Mouse (Mus musculus): ENCODE measurements around the gene Trdn.

The Trdn gene

DNA sequence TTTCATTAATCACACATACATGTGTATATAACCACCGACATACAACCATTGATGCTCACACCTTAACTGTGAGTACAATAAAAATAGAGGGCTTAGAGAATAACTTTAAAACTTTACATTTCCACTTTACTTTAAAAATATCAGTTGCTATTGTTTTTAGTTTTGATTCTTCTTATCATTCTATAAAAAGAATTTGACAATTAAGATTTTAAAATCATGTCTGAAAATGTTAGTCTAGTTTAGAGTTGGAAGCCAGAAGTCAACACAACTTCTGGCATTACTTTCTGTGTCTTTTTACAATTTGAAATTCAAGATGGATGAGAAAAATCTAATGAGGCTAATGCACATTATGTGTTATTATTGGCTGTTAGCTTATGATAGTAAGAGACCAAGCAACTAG is at the start of gene Trdn:
Trdn (plus strand) TSS at position 301 of the 400 bp plus-strand sequence.
- DNase-seq (ENCODE audit: low read depth, low spot score) = no peak

DNA sequence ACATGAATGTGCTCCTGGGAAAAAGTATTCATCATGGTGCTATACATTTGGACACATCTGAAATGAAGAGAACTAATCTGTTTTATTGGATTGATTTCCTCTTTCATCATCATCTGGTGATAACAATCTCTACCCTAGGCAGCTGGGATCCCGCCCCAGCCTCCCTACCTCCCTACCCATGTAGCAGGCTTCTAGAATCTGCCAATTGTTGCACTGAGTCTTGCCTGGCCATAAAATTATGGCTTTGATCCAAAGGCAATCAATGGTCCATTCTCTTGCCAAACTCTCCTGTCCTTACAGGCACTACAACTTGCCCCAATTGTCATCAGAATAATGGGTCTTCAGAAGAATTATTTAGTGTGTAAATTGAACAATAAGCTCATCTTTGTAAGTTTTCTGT is 19.6 kb upstream of the Trdn start:
- DNase-seq (ENCODE audit: low read depth, low spot score) = no peak

DNA sequence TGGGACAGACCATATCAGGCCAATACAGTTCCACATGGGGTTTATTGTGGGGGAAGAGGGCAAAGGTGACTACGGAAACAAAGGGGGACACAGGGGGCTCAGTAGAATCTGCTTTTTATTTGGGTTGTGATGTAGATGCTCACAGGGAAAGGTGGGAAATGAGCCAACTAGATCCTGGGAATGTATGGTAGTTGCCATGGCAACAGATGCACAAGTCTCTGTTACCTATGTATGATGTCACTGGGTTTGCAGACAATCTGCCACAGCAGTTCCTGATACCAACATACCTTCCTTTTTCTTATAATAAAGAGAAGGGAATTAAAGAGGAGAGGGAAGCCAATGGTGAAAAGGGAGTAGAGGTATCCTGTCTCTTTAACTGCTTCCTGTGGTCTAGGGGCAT is 14.8 kb upstream of the Trdn start:
- no peak for DNase-seq (ENCODE audit: low read depth, low spot score)

DNA sequence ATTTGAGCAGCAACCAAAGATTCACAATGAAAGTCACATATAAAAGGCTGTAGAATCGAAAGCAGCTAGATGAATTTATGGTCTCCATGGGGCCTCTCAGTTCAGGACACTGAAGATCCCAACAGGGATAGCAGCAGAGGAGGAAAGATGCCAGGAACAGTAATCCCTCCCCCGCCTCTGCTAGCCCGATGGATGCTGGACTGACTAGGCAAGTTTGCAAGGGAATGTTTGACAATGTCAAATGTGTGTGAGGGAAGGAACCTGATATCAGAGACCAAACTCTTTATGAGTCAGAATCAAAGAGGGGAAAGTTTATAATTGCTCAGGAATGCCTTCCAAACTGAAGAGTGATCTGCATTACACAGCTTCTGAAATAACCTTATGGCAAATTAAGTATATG is 7.2 kb upstream of the Trdn start:
- DNase-seq (ENCODE audit: low read depth, low spot score) = no peak

DNA sequence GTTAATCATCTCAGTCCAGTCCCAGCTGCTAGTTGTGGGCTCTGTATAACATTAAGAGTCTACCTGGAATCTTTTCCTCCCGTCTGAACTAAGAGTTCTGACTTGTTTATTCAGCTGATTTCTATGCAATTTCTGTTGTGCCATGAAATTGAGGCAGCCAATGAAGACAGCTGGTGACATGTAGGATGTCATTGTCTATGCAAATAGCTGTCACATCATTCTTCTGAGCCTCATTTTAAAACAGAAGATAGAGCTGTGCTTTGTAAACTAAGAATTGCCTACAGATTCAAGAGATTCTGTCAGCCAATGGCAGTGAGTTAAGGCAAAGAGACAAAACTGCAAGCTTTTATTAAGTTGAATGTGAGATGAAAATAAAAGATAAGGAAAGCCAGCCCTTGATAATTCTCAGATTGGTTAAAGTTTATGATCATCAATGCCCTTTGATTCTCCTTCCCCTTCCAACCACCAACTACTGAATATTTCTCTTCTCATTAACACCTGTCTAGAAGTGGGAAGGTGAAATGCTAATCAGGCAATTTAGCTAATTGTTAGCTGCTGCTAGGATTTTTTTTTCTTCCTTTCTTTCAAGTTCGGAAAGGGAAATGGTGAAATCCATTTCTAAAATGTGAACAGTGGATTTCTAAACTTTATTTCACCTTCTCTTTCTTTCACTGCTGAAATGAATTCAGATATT is 1.9 kb downstream of the Trdn start:
- no peak for DNase-seq (ENCODE audit: low read depth, low spot score)

DNA sequence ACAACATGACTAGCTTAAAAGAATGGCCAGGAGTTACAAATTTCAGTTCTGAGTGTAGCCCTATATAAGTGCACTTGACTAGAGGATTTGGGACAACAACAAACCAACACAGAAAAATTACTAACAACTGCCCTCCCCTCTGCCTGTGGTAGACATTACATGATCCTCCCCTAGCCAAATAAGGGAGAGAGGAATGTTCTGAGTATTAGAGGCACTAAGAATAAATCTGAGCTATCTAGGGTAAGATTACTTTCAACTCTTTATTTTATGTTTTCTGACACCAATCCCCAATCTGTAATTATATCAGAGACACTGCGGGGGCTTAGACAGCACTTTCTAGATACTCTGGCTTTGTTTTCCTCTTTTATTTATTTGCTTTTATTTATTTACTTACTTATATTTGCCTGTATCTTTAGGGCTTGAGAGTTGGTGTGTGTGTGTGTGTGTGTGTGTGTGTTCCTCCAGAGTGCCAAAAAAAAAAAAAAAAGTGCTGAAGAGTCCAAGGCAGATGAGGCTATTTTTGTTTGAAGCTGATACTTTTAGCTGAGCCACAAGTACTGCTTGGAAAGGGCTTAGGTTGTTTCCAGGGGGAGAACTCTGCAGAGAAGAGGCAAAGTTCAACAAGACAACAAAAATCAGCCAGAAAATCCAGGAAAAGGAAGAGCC is 2.7 kb downstream of the Trdn start:
- DNase-seq (ENCODE audit: low read depth, low spot score) = no peak

DNA sequence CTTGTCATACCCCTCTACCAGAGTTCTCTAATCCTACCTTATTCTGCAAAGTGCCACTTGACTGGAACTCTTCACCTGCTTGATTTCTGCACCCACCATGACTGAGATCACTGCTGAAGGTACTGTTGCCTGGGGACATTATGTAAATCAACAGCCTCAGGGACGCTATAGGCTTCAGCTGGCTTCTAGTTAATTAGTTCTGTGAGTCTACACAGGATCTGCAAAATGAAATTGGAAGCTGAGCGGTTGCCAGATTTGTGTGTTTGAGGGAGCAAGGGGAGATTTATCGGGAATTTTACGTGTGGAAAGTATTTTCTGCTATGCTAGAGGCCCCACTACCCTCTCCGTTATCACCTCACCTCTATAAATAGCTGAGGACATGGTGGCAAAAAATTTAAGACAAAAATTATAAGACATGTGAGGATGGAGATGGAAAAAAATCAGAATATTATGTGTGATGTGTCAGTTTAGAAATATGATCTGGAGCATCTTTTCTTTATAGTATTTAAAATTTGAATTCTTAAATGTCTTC is 3.3 kb downstream of the Trdn start:
- DNase-seq (ENCODE audit: low read depth, low spot score) = no peak

DNA sequence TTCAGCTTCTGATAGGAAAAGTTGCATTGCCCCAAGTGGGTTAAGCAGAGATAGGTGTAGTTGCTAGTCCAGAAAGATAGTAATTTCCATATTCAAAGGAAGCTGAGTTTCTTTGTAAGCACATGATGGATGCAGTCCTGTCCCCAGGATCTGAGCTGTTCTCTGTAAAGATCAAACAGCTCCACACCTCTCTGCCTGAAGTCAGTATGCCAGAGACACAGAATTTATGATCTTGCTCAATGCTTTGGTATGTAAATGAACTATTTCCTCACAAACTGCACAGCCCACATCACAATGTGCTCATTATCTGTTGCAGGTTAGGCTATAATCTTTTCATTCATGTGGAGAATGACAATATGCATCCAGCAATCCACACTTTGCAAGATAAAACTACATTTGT is 8.0 kb downstream of the Trdn start:
- no peak for DNase-seq (ENCODE audit: low read depth, low spot score)

DNA sequence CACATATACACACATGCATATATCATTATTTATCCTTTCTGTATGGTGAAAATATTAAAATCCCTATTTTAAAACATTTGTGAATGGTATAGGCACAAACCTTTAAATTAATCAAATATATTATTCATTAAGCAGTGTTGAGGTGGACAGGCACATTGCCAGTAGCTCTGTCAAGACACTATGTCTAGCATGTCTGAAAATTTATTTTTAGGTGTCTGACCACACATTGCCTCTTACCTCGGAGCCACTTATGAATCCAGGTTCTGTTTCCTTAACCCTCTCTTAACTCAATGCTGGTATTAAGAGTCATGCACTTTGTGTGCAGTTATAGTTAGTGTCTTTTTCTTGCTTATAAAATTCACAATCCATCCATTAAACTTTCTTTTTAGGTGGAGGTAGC is 12.0 kb downstream of the Trdn start:
- no peak for DNase-seq (ENCODE audit: low read depth, low spot score)

DNA sequence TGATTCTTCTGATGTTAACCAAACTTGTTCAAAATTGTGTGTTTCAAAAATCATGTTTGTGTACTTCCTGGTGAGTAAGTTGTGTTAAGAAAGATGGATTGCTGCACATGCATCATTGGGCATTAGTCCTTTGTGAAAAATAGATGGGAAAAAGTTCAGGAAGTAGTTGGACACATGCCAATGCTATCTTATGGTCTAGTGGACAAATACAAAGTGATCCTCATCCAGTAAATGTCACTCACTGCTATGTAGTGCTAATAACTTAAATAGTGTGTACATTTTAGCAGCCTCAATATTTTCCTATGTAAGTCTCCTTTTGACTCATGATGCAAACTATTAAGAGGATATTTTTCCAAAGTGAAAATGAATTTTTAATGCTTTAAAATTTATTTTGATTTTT is 27.6 kb downstream of the Trdn start:
- DNase-seq (ENCODE audit: low read depth, low spot score) = no peak

DNA sequence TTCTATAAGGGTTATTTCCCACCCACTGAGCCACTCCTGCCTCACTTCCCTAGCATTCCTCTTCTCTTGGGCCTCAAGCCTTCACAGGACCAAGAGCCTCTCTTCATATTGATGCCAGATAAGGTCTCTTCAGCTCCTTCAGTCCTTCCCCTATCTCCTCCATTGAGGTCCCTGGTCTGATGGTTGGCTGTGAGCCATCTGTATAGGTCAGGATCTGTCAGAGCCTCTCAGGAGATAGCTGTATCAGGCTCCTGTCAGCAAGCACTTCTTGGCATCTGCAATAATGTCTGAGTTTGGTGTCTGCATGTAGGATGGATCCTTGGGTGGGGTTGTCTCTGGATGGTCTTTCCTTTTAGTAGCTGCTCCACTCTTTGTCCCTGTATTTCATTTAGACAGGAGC is 42.7 kb downstream of the Trdn start:
- DNase-seq (ENCODE audit: low read depth, low spot score) = no peak

DNA sequence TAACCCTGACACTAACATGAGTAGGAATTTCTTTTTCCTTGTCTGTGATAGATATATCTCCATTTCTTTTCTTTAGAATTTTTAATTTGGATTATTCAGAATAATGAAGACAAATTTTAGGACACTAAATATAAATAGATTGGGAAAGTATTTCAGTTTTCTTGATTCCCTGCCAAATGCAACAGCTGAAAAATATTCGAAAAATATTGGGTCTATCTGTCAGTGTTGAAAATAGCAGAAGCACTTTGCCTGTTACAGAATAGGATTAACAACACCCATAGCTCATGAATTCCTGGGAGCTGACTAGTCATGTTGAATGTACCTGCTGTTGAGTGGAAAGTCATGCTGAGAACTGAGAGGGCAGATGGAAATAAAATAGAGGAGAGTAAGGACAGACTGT is 64.6 kb downstream of the Trdn start:
- no peak for DNase-seq (ENCODE audit: low read depth, low spot score)

DNA sequence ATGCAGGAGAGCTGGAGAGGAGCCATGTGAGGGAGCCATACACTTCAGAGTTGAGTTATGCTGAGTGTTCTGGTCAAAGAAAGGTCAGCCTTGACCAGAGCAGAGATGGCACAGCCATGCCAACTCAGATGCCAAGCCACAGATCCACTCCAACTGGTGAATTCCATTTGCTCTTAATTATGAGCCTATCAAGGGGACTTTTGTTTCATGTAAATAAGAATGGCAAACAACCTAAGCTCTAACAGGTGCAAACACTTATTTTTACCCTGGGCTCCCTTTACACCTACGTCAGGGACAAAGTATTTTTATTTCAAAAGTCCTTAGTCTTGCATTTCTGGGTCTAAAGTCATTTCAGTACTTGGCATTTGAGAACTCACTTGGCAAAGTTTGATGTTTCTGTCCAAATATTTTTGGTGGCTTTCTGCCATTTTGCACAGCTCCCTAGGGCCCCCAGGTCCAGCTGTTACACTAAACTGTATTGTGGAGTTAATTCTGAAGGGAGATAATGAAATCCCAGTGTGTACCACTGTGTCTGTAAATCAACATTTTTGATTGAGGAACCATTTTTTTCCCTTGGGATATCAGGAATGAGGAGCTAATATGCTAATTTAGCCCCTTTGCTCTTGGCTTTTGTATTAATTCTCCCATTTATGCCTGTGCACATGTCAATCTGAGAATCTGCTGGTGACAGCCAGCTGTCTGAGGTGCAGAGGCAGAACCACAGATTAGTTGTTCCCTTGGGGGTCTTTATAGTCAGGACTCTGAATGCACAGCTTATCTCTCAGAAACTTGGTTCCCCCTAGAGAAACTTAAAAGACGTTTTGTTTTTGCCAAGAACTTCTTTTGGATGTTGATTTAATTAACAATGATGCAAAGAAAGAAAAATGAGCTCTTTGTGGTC is 99.6 kb downstream of the Trdn start:
- no peak for DNase-seq (ENCODE audit: low read depth, low spot score)

DNA sequence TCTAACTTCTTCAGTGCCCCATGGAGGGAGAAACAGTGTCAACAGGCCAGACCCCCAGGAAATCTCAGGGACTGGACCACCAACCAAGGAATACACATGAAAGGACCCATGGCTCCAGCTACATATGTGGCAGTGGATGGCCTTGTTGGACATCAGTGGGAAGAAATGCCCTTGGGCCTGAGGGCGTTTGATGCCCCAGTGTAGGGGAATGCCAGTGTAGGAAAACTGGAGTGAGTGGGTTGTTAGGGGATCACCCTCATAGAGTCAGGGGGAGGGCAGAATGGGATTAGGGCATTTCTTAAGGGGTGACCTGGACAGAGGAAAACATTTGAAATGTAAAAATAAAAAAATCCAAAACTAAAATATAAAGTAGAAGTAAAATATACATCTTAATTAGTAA is 108.7 kb downstream of the Trdn start:
- DNase-seq (ENCODE audit: low read depth, low spot score) = no peak

DNA sequence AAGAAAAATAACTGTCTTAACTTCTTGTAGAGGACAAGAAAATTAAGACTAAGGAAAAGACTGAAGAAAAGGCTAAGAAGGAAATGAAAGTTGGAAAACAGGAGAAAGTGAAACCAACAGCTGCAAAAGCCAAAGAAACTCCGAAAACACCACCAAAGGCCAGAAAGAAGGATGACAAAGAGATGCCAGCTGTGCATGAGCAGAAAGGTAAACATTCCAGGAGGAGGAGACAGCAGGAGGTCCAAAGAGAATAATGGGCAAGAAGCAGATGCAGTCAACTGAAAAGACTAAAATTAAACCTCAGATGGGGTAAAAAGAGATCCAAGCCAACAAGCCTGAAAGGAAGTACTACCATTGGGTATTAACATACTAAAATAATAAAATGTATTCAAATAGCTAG is 115.6 kb downstream of the Trdn start:
- no peak for DNase-seq (ENCODE audit: low read depth, low spot score)

DNA sequence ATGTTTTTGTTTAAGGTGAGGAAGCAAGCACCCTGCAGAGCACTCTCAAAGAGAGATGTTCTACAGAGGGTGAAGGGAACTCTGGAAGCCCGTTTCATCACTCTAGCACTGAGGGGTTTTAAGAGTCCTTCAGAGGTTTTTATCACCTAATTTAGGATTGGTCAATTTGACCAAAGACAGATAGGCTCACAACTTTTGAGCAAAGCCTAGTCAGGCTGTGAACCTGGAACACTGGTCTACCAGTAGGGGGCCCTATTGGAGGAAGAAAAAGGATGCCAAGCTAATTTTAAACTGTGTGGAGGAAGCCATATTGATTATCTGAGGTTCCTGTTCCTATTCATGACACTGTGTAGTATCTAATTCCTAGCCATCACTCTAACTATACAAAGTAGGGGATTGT is 117.9 kb downstream of the Trdn start:
- DNase-seq (ENCODE audit: low read depth, low spot score) = no peak

DNA sequence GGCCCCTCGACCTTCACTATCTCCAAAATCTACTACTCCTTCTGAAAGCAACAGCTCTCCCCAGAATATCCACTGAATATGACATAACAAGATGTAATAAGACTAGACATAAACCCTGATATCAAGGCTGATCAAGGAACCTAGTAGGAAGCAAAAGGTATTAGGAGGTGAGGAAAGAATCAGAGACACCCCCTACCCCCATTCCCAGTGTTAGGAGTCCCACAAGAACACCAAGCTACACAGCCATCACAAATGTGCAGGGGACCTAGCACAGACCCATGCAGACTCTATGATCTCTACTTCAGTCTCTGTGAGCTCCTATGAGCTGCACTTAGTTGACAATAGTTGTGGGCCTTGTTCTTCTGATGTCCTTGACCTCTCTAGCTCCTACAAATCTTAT is 130.1 kb downstream of the Trdn start:
- DNase-seq (ENCODE audit: low read depth, low spot score) = no peak

DNA sequence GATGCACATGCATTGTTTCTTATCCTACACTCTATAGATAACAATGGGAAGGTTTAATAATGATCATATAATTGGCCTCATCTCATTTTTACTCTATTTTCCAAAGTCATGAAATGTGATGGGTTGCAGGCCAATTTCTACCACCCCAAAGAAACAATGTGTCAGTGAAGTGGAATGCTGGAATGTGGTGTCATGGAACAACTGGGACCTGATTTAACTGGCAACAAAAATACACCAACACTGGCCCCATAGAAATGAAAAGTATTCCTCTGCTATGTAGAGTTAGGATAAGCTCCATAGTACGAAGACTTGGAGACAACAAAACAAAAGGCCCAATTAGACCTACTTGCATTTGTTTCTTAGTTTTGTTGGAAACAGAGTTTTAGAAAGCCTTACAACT is 173.6 kb downstream of the Trdn start:
- DNase-seq (ENCODE audit: low read depth, low spot score) = no peak

DNA sequence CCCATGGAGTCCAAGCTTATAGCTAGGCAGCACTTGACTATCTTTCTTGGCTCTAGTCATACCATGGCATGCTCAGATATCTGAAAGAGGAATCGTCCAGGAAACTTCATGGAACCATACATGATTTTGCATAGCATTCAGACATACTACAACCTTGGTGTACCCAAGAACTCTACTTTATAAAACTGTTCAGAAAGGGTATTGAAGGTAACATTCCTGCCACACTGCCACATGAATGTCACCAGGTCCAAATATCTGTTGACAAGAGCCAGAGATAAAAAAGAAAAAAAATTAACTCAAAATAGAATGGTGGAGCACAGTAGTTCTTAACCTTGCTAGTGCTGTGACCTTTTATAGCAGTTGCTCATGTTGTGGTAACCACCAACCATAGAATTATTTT is 175.8 kb downstream of the Trdn start:
- no peak for DNase-seq (ENCODE audit: low read depth, low spot score)

DNA sequence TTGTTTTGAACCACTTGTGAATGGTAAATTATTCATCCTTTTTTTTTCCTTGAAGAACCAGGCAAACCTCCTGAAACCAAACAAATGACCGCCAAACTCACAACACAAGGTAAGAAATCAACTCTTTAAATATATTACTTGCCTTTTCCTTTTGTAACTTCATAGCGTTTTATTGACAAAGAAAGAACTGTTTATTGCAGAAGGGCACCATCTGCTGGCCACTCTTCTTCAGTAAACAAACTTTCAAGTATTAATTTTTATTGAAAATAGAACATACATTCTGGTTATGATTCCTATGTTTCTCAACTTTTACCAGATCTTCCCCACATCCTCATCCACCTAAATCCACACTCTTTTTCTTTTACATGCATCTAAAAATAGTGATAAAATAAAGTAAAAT is 224.6 kb downstream of the Trdn start:
- no peak for DNase-seq (ENCODE audit: low read depth, low spot score)

DNA sequence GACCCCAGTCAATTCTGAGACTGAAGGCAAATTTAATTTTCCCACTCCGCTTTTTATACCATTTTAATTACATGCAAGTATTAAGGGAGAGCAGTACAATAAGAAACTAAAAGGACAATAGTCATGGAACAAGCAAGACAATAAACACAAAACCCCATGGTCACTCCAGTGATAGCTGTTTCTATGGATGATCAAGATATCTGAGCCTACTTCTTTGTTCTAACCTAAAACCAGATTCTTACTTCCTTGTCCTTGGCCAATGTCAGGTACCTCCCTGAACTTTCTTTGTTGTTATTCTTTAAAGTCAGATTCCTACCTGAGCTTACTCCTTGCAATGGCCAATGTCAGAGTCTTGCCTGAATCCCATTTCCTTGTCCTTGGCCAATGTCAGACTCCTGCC is 272.7 kb downstream of the Trdn start:
- no peak for DNase-seq (ENCODE audit: low read depth, low spot score)

DNA sequence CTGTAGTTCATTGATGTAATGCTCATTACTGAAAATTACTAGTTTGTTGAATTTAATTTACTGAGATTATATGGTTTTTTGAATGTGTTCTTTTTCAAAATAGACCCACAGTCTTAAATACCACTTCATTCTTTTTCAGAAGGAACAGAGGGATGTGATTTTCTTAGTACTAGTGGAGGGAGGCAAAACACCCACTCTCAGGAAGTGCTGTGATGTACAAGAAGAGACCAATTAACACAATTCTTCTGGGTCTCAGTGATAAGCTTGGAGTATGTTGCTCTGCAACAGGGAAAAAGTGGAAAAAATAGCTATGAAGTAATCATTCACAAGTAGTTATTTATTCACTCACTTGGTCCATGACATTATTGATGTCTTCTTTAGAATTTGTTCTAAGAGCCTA is 286.2 kb downstream of the Trdn start:
- no peak for DNase-seq (ENCODE audit: low read depth, low spot score)

DNA sequence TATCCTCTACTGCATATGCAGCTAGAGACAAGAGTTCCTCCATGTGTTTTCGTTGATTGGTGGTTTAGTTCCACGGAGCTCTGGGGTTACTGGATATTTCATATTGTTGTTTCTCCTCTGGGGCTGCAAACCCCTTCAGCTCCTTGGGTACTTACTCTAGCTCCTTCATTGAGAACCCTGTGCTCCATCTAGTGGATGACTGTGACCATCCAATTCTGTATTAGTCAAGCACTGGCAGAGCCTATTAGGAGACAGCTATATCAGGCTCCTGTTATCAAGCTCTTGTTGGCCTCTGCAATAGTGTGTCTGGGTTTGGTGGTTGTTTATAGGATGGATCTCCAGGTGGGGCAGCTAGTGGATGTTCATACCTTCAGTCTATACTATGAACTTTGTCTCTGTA is 290.2 kb downstream of the Trdn start:
- no peak for DNase-seq (ENCODE audit: low read depth, low spot score)
